Mouse (Mus musculus) thymus, adult 2 months (tissue): ENCODE data around the gene Ctu2. TPM values are rescaled to one million over a fixed set of nuclear protein-coding genes. Genes with fewer than 3 reads are reported as not detected.

Source experiments
- DNase-seq: peaks from one replicate; pipeline ENCODE4 v3.0.0; 2021
- H3K27ac ChIP-seq: fragments of 200-500 bp; 2 replicates; pipeline ENCODE4 v1.5.1; 2012; ENCODE audit warnings: low read length, control low read depth; ENCODE audit not compliant: control insufficient read depth, insufficient read depth
- H3K27me3 ChIP-seq: fragments of 200-500 bp; 2 replicates; pipeline ENCODE4 v1.6.1; 2012; ENCODE audit warnings: mild to moderate bottlenecking, low read length, moderate library complexity, mixed read lengths; ENCODE audit not compliant: control insufficient read depth, insufficient read depth
- H3K36me3 ChIP-seq: fragments of 200-500 bp; 2 replicates; pipeline ENCODE4 v1.6.1; 2012; ENCODE audit warnings: mild to moderate bottlenecking, low read length, moderate library complexity; ENCODE audit not compliant: control insufficient read depth, insufficient read depth
- H3K4me1 ChIP-seq: fragments of 200-500 bp; replicated peaks from 2 replicates; pipeline ENCODE4 v1.6.1; 2012; ENCODE audit warnings: low read length; ENCODE audit not compliant: control insufficient read depth, insufficient read depth
- H3K4me3 ChIP-seq: fragments of 200-500 bp; 2 replicates; pipeline ENCODE4 v1.5.1; 2012; ENCODE audit warnings: mild to moderate bottlenecking, low read length, control low read depth, moderate library complexity; ENCODE audit not compliant: control insufficient read depth, insufficient read depth
- CTCF ChIP-seq: fragments of 200-500 bp; IDR thresholded peaks from 2 replicates; pipeline ENCODE4 v1.5.1; 2012; ENCODE audit warnings: mild to moderate bottlenecking, control low read depth, low read length, moderate library complexity, borderline replicate concordance; ENCODE audit not compliant: control insufficient read depth, poor library complexity, insufficient read depth; ENCODE audit errors: extremely low read depth
- POLR2A ChIP-seq: fragments of 200-500 bp; IDR thresholded peaks from 2 replicates; pipeline ENCODE4 v1.6.1; 2012; ENCODE audit warnings: mild to moderate bottlenecking, low read length, control low read depth, moderate library complexity; ENCODE audit not compliant: control insufficient read depth, poor library complexity, insufficient read depth; ENCODE audit errors: extremely low read depth
- WGBS: fragments of 180-500 bp; shearing (Covaris S2); methylation state at CpG from one replicate; pipeline ENCODE4 v1.1.7; 2018; 5-methylcytosine and 5-hydroxymethylcytosine counted together
- polyA plus RNA-seq: library from polyadenylated mRNA; depleted of rRNA; stranded (reverse); fragments of >200 nt; gene quantifications from 2 replicates; pipeline ENCODE4 v1.2.3, GENCODE M21; 2012

Gene Ctu2
- polyA plus RNA-seq, 1 experiment, result 136 TPM

GRCm38 (mm10) chr8:122497912-122498311, 22.0 kb downstream of the Ctu2 start:
- no peak for TF ChIP-seq POLR2A
- TF ChIP-seq CTCF, result peak; percentile 48; the same call in 1 of the 2 replicates
- Histone ChIP-seq H3K36me3 (no peaks in the 10 kb centered on the region; the same call in 1 of the 2 replicates), H3K4me1 (no peaks in the 10 kb centered on the region; the same call in 1 of the 2 replicates), H3K27me3 (no peaks in the 10 kb centered on the region), H3K27ac (no peak overlapping the region), H3K4me3 (no peak overlapping the region)
- DNase-seq, result no peak
- WGBS, result 89% methylated on average over 17 of the region's 17 CpGs

GRCm38 (mm10) chr8:122500856-122501255, 24.9 kb downstream of the Ctu2 start:
- H3K4me3 ChIP-seq, result no peak overlapping the region
- no peaks in the 10 kb centered on the region for H3K36me3 ChIP-seq
- TF ChIP-seq CTCF, result peak; percentile 84; the same call in 1 of the 2 replicates
- no peak for TF ChIP-seq POLR2A
- no peaks in the 10 kb centered on the region for H3K27me3 ChIP-seq
- no peaks in the 10 kb centered on the region; the same call in 1 of the 2 replicates for H3K4me1 ChIP-seq
- no peak overlapping the region for H3K27ac ChIP-seq
- 43% methylated on average over 10 of the region's 10 CpGs for WGBS
- DNase-seq, result peak; percentile 76

- Histone ChIP-seq H3K27me3 (no peaks in the 10 kb centered on the region), H3K36me3 (no peaks in the 10 kb centered on the region), H3K4me1 (no peaks in the 10 kb centered on the region), H3K27ac (no peak overlapping the region), H3K4me3 (no peak overlapping the region)
- DNase-seq, result no peak
- WGBS, result 90% methylated on average over 16 of the region's 16 CpGs
- TF ChIP-seq CTCF, result no peak
- TF ChIP-seq POLR2A, result no peak
Measured at GRCm38 (mm10) chr8:122511552-122511951, 35.6 kb downstream of the Ctu2 start.

- WGBS, result 93% methylated on average over 7 of the region's 7 CpGs
- no peaks in the 10 kb centered on the region for H3K4me1 ChIP-seq
- no peak overlapping the region for H3K4me3 ChIP-seq
- no peak overlapping the region for H3K27ac ChIP-seq
- no peaks in the 10 kb centered on the region for H3K36me3 ChIP-seq
- H3K27me3 ChIP-seq, result no peaks in the 10 kb centered on the region
- no peak for DNase-seq
- TF ChIP-seq CTCF (no peak), POLR2A (no peak)
Measured at GRCm38 (mm10) chr8:122512392-122512791, 36.4 kb downstream of the Ctu2 start.

- Histone ChIP-seq H3K4me1 (no peaks in the 10 kb centered on the region), H3K27me3 (no peaks in the 10 kb centered on the region), H3K36me3 (no peaks in the 10 kb centered on the region), H3K27ac (no peak overlapping the region), H3K4me3 (no peak overlapping the region)
- no peak for DNase-seq
- TF ChIP-seq CTCF (no peak), POLR2A (no peak)
- WGBS, result 97% methylated on average over 14 of the region's 14 CpGs
Measured at GRCm38 (mm10) chr8:122515699-122516098, 39.8 kb downstream of the Ctu2 start.

- H3K27ac ChIP-seq, result no peak overlapping the region
- H3K27me3 ChIP-seq, result no peaks in the 10 kb centered on the region
- no peak overlapping the region for H3K4me3 ChIP-seq
- no peaks in the 10 kb centered on the region for H3K36me3 ChIP-seq
- no peaks in the 10 kb centered on the region for H3K4me1 ChIP-seq
- TF ChIP-seq CTCF (no peak), POLR2A (no peak)
- 60% methylated on average over 6 of the region's 6 CpGs for WGBS
- no peak for DNase-seq
Measured at GRCm38 (mm10) chr8:122517541-122518190, 41.7 kb downstream of the Ctu2 start.

- 96% methylated on average over 11 of the region's 11 CpGs for WGBS
- no peaks in the 10 kb centered on the region for H3K36me3 ChIP-seq
- no peaks in the 10 kb centered on the region for H3K27me3 ChIP-seq
- H3K4me3 ChIP-seq, result no peak overlapping the region
- H3K27ac ChIP-seq, result no peak overlapping the region
- TF ChIP-seq POLR2A, result no peak
- no peak for TF ChIP-seq CTCF
- no peak for DNase-seq
- H3K4me1 ChIP-seq, result no peaks in the 10 kb centered on the region; the same call in 1 of the 2 replicates
Measured at GRCm38 (mm10) chr8:122520611-122521010, 44.7 kb downstream of the Ctu2 start.
